Mouse (Mus musculus): ENCODE data around the gene Cntrl.

- TF ChIP-seq CTCF (IDR thresholded peaks at IDR 0.05; ENCODE audit: low read depth) (no peak), EP300 (IDR thresholded peaks at IDR 0.05; ENCODE audit: low read depth) (no peak)
These were observed 622 bp downstream of the Cntrl start for GRCm38 (mm10) chr2:35109924-35110304.
